Mouse (Mus musculus): ENCODE measurements at regions not wholly inside any gene's neighbourhood (a gene's known extent, or its start where the extent isn't known, plus 50 kb on each side); places are given as distances from the start of the nearest gene placed in this dataset.

GRCm38 (mm10) chr6:31201375-31201972 is 197.1 kb upstream of the Mkln1 start:
- no peak for DNase-seq

GRCm38 (mm10) chr6:31202594-31202993 is 195.9 kb upstream of the Mkln1 start:
- DNase-seq, result no peak

GRCm38 (mm10) chr6:31204434-31204833 is 194.1 kb upstream of the Mkln1 start:
- no peak for DNase-seq

- no peak for DNase-seq
These were observed 193.7 kb upstream of the Mkln1 start for GRCm38 (mm10) chr6:31204839-31205238.

GRCm38 (mm10) chr6:31206106-31206505 is 192.4 kb upstream of the Mkln1 start:
- DNase-seq, result no peak

- DNase-seq, result no peak
These were observed 191.3 kb upstream of the Mkln1 start for GRCm38 (mm10) chr6:31207231-31207630.

- no peak for DNase-seq
These were observed 190.3 kb upstream of the Mkln1 start for GRCm38 (mm10) chr6:31208224-31208623.

GRCm38 (mm10) chr6:31209411-31210139 is 189.0 kb upstream of the Mkln1 start:
- no peak for DNase-seq

GRCm38 (mm10) chr6:31210209-31210714 is 188.3 kb upstream of the Mkln1 start:
- no peak for DNase-seq

- DNase-seq, result no peak
These were observed 187.4 kb upstream of the Mkln1 start for GRCm38 (mm10) chr6:31211091-31211490.

- DNase-seq, result no peak
These were observed 186.9 kb upstream of the Mkln1 start for GRCm38 (mm10) chr6:31211616-31212015.

GRCm38 (mm10) chr6:31212080-31212479 is 186.5 kb upstream of the Mkln1 start:
- no peak for DNase-seq

GRCm38 (mm10) chr6:31212694-31213093 is 185.8 kb upstream of the Mkln1 start:
- no peak for DNase-seq

GRCm38 (mm10) chr6:31213161-31213560 is 185.4 kb upstream of the Mkln1 start:
- no peak for DNase-seq

- no peak for DNase-seq
These were observed 182.9 kb upstream of the Mkln1 start for GRCm38 (mm10) chr6:31215661-31216060.

- DNase-seq, result peak; percentile 90 to 97
These were observed 182.1 kb upstream of the Mkln1 start for GRCm38 (mm10) chr6:31216206-31217059.

- DNase-seq, result peak; percentile 48 to 82
These were observed 181.4 kb upstream of the Mkln1 start for GRCm38 (mm10) chr6:31217060-31217541.

- peak; percentile 62 to 83 for DNase-seq
These were observed 180.8 kb upstream of the Mkln1 start for GRCm38 (mm10) chr6:31217641-31218138.

- peak; percentile 63 to 73 for DNase-seq
These were observed 180.3 kb upstream of the Mkln1 start for GRCm38 (mm10) chr6:31218139-31218750.

- DNase-seq, result no peak
These were observed 179.7 kb upstream of the Mkln1 start for GRCm38 (mm10) chr6:31218880-31219279.

GRCm38 (mm10) chr6:31219736-31220135 is 178.8 kb upstream of the Mkln1 start:
- DNase-seq, result no peak

GRCm38 (mm10) chr6:31220184-31220931 is 178.2 kb upstream of the Mkln1 start:
- peak; percentile 78 to 90 for DNase-seq

Measured in kidney, postnatal 25 days (tissue).